Mouse (Mus musculus) stomach, embryonic 14.5 days (tissue): ENCODE measurements around the gene Nrap. TPM values are rescaled to one million over a fixed set of nuclear protein-coding genes. Genes with fewer than 3 reads are reported as not detected.
"Not testable (repeated sequence)": the region's sequence is repeated elsewhere in the genome, so short reads cannot be mapped to it uniquely, and the experiment has no call there.

Experiments used
- ATAC-seq: fragments of 200-750 bp; cut with Nextera tagmentation; 2 replicates; pipeline ENCODE4 v1.8.0; 2017; ENCODE audit warnings: low read depth, moderate TSS enrichment; ENCODE audit not compliant: insufficient number of reproducible peaks, insufficient read depth, low FRiP score
- H3K27ac ChIP-seq: fragments of 300-500 bp; sonication (generic); 2 replicates; pipeline ENCODE4 v1.5.1; 2014; ENCODE audit warnings: mild to moderate bottlenecking, low read length, moderate library complexity, mixed read lengths
- H3K27me3 ChIP-seq: fragments of 300-500 bp; sonication (generic); 2 replicates; pipeline ENCODE4 v1.6.1; 2014; ENCODE audit warnings: low read length, control low read depth, mixed read lengths; ENCODE audit not compliant: control insufficient read depth, insufficient read depth
- H3K36me3 ChIP-seq: fragments of 300-500 bp; sonication (generic); 2 replicates; pipeline ENCODE4 v1.6.1; 2014; ENCODE audit warnings: mild to moderate bottlenecking, control low read depth, low read length, moderate library complexity, mixed read lengths; ENCODE audit not compliant: control insufficient read depth, insufficient read depth
- H3K4me1 ChIP-seq: fragments of 300-500 bp; sonication (generic); 2 replicates; pipeline ENCODE4 v1.6.1; 2014; ENCODE audit warnings: low read length, control low read depth, mixed read lengths; ENCODE audit not compliant: control insufficient read depth, insufficient read depth
- H3K4me2 ChIP-seq: fragments of 300-500 bp; sonication (generic); replicated peaks from 2 replicates; pipeline ENCODE4 v1.6.1; 2014; ENCODE audit warnings: low read depth, low read length, control low read depth
- H3K4me3 ChIP-seq: fragments of 300-500 bp; sonication (generic); 2 replicates; pipeline ENCODE4 v1.5.1; 2014; ENCODE audit warnings: low read depth, low read length, control low read depth
- H3K9ac ChIP-seq: fragments of 300-500 bp; sonication (generic); replicated peaks from 2 replicates; pipeline ENCODE4 v1.6.1; 2014; ENCODE audit warnings: low read depth, mild to moderate bottlenecking, control low read depth, low read length, moderate library complexity, mixed read lengths
- H3K9me3 ChIP-seq: fragments of 300-500 bp; sonication (generic); 2 replicates; pipeline ENCODE4 v1.6.1; 2016; ENCODE audit warnings: low read depth, low read length, control low read depth; ENCODE audit not compliant: control insufficient read depth
- WGBS: fragments of 180-500 bp; shearing (Covaris S2); extraction: QIAGEN DNeasy Blood & Tissue Kit; methylation state at CpG from one replicate; pipeline ENCODE4 v1.1.7; 2014; 5-methylcytosine and 5-hydroxymethylcytosine counted together
- polyA plus RNA-seq: library from polyadenylated mRNA; unstranded; fragments of >200 nt; fragmentation: Nextera tagmentation; extraction: Ambion mirVana; gene quantifications from 2 replicates; pipeline ENCODE4 v1.2.1, GENCODE M21; 2014

Gene Nrap
- polyA plus RNA-seq, 1 experiment from 2014 or later: 0.26 TPM

DNA sequence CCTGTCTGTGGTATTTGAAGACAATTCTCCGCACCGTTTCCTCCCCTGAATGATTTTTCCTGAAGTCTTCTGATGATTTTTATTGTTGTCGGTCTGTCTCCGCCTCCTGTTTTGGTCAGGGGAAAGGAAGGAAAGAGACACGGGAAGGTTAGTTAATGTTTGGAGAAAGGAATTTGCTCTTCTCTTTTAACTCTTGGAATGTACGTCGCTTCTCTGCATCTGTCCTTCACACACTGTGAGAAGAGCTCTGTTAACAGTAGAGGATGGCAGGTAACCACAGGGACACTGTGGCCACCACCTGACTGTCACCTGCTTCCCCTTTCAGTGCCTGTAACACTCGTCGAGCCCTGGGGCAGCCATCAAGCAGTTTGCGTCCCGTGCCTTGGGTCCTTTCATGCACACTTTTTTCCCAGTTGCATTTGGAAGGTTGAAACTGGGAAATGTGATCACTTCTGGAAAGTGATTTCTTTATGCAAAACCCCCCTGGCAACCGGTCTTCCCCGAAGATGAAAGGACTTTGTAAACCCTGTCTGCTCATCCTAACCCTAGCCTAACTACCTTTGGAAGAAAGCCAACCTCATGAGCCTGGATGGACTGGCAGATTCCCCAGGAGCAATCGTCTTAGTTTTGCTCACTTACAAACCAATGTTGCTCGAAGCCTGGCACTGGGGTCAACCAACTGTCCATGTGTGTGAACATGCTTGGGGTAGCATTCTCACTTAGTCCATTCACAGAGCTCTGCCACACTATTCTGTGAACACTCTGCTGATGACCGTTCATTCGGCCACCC, 35.0 kb upstream of the Nrap start:
- Histone ChIP-seq H3K36me3 (no peaks in the 10 kb centered on the region; the same call in 1 of the 2 replicates), H3K27ac (no peak overlapping the region), H3K27me3 (no peaks in the 10 kb centered on the region), H3K4me2 (no peak overlapping the region), H3K9ac (no peak overlapping the region), H3K9me3 (no peaks in the 10 kb centered on the region), H3K4me1 (peaks cover 13% of the 10 kb centered on the region), H3K4me3 (no peak overlapping the region)
- WGBS: 74% methylated on average over 17 of the region's 17 CpGs
- no peak for ATAC-seq

DNA sequence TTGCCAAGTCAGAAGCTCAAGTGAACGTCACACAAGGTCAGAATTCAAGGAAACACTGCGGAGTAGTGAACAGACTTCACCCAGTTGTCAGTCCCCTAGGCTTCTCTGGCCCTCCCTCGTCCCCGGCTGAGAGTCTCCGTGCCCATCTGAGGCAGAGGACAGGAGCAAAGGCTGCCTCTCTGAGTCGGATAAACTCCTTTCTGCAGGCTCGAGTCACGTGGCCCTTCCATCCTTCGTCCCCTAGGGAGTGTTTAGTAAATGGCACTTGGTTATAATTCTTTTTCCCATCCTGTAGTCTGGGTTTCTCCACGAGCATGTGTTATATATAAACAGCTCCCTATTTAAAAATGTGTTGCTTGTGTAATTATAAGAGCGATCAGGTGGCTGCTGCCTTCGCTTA, 33.5 kb upstream of the Nrap start:
- no peak for ATAC-seq
- Histone ChIP-seq H3K4me1 (peaks cover 13% of the 10 kb centered on the region), H3K9me3 (no peaks in the 10 kb centered on the region), H3K36me3 (no peaks in the 10 kb centered on the region; the same call in 1 of the 2 replicates), H3K9ac (no peak overlapping the region), H3K27me3 (no peaks in the 10 kb centered on the region), H3K27ac (no peak overlapping the region), H3K4me2 (no peak overlapping the region), H3K4me3 (no peak overlapping the region)
- WGBS: 68% methylated on average over 12 of the region's 12 CpGs

DNA sequence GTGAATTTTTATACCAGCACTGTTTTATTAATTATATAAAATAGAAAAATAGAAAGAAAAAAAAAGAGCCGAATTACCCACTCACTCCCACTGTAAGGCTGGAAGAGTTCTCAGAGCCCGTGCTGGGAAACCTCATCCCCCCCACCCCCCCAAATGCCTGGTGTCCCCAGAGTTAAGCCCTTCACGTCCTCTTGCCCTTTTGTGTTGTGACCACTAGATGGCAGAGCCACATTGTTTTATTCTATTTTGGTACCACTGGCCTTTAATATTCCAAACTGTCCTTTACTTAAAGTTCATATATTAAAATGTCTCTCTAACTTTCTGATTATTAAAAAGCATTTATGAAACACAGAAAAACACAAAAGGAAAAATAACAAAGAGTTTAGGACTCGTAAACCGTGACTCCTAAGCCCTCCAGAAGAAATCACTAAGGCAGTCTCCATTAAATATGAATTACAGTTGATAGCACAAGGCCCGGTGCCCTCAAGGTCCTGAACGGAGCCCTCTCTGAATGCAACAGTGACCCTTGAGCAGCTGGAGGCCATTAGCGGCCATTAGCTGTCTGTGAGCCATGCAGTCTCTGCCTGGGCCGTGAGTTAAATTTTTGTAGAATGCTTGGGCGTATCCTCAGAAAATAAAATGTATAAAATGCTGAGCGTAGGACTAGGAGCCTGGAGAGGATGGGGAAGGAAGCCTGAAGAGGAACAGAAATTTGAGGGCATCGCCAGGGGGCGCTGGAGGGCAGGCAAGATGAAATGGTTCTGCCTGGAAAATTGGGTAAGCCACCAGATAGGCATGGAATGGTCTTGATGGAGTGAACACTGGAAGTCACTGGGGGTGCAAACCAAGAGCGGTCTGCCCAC, 32.9 kb upstream of the Nrap start:
- H3K27me3 ChIP-seq: no peaks in the 10 kb centered on the region
- H3K4me2 ChIP-seq: no peak overlapping the region
- peaks cover 13% of the 10 kb centered on the region for H3K4me1 ChIP-seq
- 27% methylated on average over 14 of the region's 14 CpGs for WGBS
- H3K9ac ChIP-seq: no peak overlapping the region
- no peaks in the 10 kb centered on the region for H3K9me3 ChIP-seq
- peak; percentile 51; the same call in 1 of the 2 replicates for ATAC-seq
- no peaks in the 10 kb centered on the region; the same call in 1 of the 2 replicates for H3K36me3 ChIP-seq
- no peak overlapping the region for H3K4me3 ChIP-seq
- H3K27ac ChIP-seq: no peak overlapping the region

DNA sequence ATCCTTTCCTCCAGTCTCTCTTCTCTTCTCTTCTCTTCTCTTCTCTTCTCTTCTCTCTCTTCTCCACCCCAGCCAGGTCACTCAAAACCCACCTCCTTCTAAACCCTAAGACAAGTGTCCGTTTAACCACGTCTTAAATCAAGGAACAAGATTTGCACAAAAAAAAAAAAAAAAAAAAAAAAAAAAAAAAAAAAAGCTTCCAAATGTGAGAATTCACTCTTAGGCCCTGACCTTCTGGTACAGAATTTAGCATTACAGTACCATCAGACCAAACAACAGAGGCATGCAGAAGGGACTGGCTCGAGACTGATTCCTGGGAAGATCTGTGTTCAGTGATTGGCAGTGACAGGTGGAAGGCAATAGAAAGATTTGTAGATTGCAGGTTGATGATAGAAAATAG, 30.5 kb upstream of the Nrap start:
- Histone ChIP-seq H3K4me1 (peaks cover 9% of the 10 kb centered on the region), H3K4me2 (no peak overlapping the region), H3K27ac (no peak overlapping the region), H3K36me3 (no peaks in the 10 kb centered on the region; the same call in 1 of the 2 replicates), H3K4me3 (no peak overlapping the region), H3K9me3 (no peaks in the 10 kb centered on the region), H3K9ac (no peak overlapping the region), H3K27me3 (no peaks in the 10 kb centered on the region)
- WGBS: 82% methylated on average over 3 of the region's 3 CpGs
- no peak for ATAC-seq

DNA sequence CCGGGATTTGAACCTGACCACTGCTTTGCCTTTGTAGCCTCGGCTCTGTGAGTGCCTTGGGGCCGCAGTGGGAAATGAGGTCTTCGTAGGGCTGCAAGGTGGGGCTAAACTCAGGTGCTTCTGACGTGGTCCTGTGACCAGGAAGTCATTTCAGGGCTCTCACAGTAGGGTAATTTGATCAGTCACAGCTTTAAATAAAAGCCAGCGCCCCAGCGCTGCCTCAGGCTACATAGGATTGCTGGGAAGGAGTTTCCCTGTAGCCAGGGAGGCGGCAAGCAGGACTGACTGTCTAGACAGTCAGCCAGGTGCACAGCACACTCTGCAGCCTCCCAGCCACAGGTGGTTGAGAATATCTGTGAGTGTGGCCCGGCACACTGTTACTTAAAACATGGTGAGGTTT, 29.6 kb upstream of the Nrap start:
- peaks cover 9% of the 10 kb centered on the region for H3K4me1 ChIP-seq
- no peak overlapping the region for H3K9ac ChIP-seq
- H3K27me3 ChIP-seq: no peaks in the 10 kb centered on the region
- H3K4me3 ChIP-seq: no peak overlapping the region
- no peak overlapping the region for H3K27ac ChIP-seq
- no peaks in the 10 kb centered on the region; the same call in 1 of the 2 replicates for H3K36me3 ChIP-seq
- WGBS: 62% methylated on average over 9 of the region's 9 CpGs
- H3K4me2 ChIP-seq: no peak overlapping the region
- ATAC-seq: no peak
- H3K9me3 ChIP-seq: no peaks in the 10 kb centered on the region

DNA sequence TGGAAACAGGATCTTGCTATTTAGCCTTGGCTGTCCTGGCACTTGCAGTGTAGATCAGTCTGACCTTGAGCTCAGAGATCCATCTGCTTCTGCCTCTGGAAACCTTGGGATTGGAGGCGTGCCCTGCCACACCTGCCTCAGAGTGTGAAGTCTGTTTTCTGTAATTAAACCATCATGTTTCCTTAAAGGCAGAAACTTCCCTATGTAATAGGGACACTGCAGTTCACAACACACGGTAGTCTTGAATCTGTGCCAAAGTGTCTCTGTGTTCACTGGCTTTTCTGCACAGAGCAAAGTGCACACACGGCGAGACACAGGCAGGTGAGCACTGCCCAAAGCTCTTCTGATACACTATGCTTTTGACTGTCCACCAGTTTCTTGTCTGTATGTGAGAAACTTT, 28.6 kb upstream of the Nrap start:
- no peak overlapping the region for H3K4me2 ChIP-seq
- H3K9ac ChIP-seq: no peak overlapping the region
- ATAC-seq: no peak
- no peaks in the 10 kb centered on the region for H3K27me3 ChIP-seq
- 83% methylated on average over 4 of the region's 4 CpGs for whole genome bisulfite sequencing
- no peak overlapping the region for H3K27ac ChIP-seq
- H3K36me3 ChIP-seq: no peaks in the 10 kb centered on the region
- peaks cover 5% of the 10 kb centered on the region for H3K4me1 ChIP-seq
- H3K4me3 ChIP-seq: no peak overlapping the region
- no peaks in the 10 kb centered on the region for H3K9me3 ChIP-seq

DNA sequence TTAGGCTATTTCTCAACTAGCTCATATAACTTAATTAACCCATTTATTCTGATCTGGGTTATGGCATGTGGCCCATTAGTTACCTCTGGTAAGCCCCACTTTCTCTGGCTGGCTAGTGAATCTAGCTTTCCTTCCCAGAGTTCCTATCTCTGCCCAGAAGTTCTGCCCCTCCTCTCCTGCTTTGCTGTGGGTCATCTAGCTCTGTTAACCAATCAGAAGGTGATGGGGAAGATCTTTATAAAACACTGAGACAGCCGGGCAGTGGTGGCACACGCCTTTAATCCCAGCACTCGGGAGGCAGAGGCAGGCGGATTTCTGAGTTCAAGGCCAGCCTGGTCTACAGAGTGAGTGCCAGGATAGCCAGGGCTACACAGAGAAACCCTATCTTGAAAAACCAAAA, 20.0 kb upstream of the Nrap start:
- H3K4me2 ChIP-seq, H3K36me3 ChIP-seq, H3K4me3 ChIP-seq, H3K27me3 ChIP-seq, H3K4me1 ChIP-seq, H3K9ac ChIP-seq, ATAC-seq, H3K9me3 ChIP-seq, H3K27ac ChIP-seq: not testable (repeated sequence)
- 97% methylated on average over 4 of the region's 4 CpGs for WGBS

DNA sequence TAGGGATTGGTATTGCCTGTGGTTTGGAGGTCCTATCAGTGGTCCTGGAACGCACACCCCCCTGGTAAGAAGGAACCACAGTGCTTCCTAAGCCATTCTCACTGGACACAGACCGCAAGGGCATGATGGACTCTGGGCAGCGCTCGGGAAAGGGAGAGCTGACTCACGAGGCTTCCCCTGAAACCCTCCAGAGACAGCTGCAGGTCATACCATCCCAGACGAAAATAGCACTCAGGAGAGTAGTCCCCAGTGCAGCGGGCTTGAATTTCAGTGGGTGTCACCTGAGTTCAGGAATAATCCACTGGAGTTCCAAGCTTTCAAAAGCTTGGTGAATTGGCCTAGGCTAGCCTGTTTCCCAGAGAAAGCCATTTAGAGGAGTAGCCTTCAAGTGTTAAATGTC, 16.7 kb upstream of the Nrap start:
- Histone ChIP-seq H3K9me3 (no peaks in the 10 kb centered on the region), H3K4me2 (no peak overlapping the region), H3K27me3 (no peaks in the 10 kb centered on the region), H3K4me1 (no peaks in the 10 kb centered on the region), H3K36me3 (peaks cover 5% of the 10 kb centered on the region; the same call in 1 of the 2 replicates), H3K27ac (no peak overlapping the region), H3K4me3 (no peak overlapping the region), H3K9ac (no peak overlapping the region)
- WGBS: 96% methylated on average over 7 of the region's 7 CpGs
- ATAC-seq: no peak
